Mouse (Mus musculus): ENCODE measurements around the gene Syt11.
"Not testable (repeated sequence)": the region's sequence is repeated elsewhere in the genome, so short reads cannot be mapped to it uniquely, and the experiment has no call there.

Syt11 gene
- long read RNA-seq, experiment 1, full-length matches to known transcripts, result 5 of 10 reads
- long read RNA-seq, experiment 1, partial matches to known transcripts, result 0 of 10 reads
- long read RNA-seq, experiment 1, other reads (novel, unspliced or antisense), result 5 of 10 reads
- long read RNA-seq, experiment 2, full-length matches to known transcripts, result 2 of 7 reads
- long read RNA-seq, experiment 2, partial matches to known transcripts, result 0 of 7 reads
- long read RNA-seq, experiment 2, other reads (novel, unspliced or antisense), result 5 of 7 reads

- intact Hi-C loops (cut with DNase I), result not testable (repeated sequence)
Measured at GRCm38 (mm10) chr3:88774939-88775841, at the start of gene Syt11. Gene Syt11, minus strand, starts transcription at chr3:88775164.

- intact Hi-C loops (cut with DNase I), result no loop called here
Measured at GRCm38 (mm10) chr3:88803910-88804540, 29.1 kb upstream of the Syt11 start.

- intact Hi-C loops (cut with DNase I), result not testable (repeated sequence)
Measured at GRCm38 (mm10) chr3:88797507-88797906, 22.5 kb upstream of the Syt11 start.

GRCm38 (mm10) chr3:88788033-88788432, 13.1 kb upstream of the Syt11 start:
- intact Hi-C loops (cut with DNase I), result not testable (repeated sequence)

GRCm38 (mm10) chr3:88786805-88787204, 11.8 kb upstream of the Syt11 start:
- intact Hi-C loops (cut with DNase I), result not testable (repeated sequence)

GRCm38 (mm10) chr3:88786323-88786722, 11.4 kb upstream of the Syt11 start:
- intact Hi-C loops (cut with DNase I), result not testable (repeated sequence)

GRCm38 (mm10) chr3:88784889-88785288, 9.9 kb upstream of the Syt11 start:
- intact Hi-C loops (cut with DNase I), result no loop called here

GRCm38 (mm10) chr3:88773163-88773562, 1.8 kb downstream of the Syt11 start:
- intact Hi-C loops (cut with DNase I), result not testable (repeated sequence)

- intact Hi-C loops (cut with DNase I), result not testable (repeated sequence)
Measured at GRCm38 (mm10) chr3:88772399-88772798, 2.6 kb downstream of the Syt11 start.

- intact Hi-C loops (cut with DNase I), result not testable (repeated sequence)
Measured at GRCm38 (mm10) chr3:88771941-88772280, 3.1 kb downstream of the Syt11 start.

- intact Hi-C loops (cut with DNase I), result not testable (repeated sequence)
Measured at GRCm38 (mm10) chr3:88771189-88771940, 3.6 kb downstream of the Syt11 start.

- intact Hi-C loops (cut with DNase I), result no loop called here
Measured at GRCm38 (mm10) chr3:88762401-88762831, 12.5 kb downstream of the Syt11 start.

GRCm38 (mm10) chr3:88761619-88762018, 13.3 kb downstream of the Syt11 start:
- intact Hi-C loops (cut with DNase I), result no loop called here

- intact Hi-C loops (cut with DNase I), result no loop called here
Measured at GRCm38 (mm10) chr3:88758045-88758500, 16.9 kb downstream of the Syt11 start.

- intact Hi-C loops (cut with DNase I), result no loop called here
Measured at GRCm38 (mm10) chr3:88756276-88756675, 18.7 kb downstream of the Syt11 start.

GRCm38 (mm10) chr3:88755541-88755940, 19.4 kb downstream of the Syt11 start:
- intact Hi-C loops (cut with DNase I), result no loop called here

GRCm38 (mm10) chr3:88754283-88754682, 20.7 kb downstream of the Syt11 start:
- intact Hi-C loops (cut with DNase I), result no loop called here

- intact Hi-C loops (cut with DNase I), result loop anchor here (10.0 kb wide), 1 partner anchor 152 kb away; no protein-coding TSS in a partner anchor
Measured at GRCm38 (mm10) chr3:88746871-88747231, 28.1 kb downstream of the Syt11 start.

GRCm38 (mm10) chr3:88746139-88746870, 28.7 kb downstream of the Syt11 start:
- intact Hi-C loops (cut with DNase I), result loop anchor here (10.0 kb wide), 1 partner anchor 152 kb away; no protein-coding TSS in a partner anchor

GRCm38 (mm10) chr3:88745534-88745933, 29.4 kb downstream of the Syt11 start:
- intact Hi-C loops (cut with DNase I), result loop anchor here (10.0 kb wide), 1 partner anchor 151 kb away; no protein-coding TSS in a partner anchor

Data from adrenal gland (tissue).